Mouse (Mus musculus) megakaryocyte, embryonic 14.5 days (primary cell): ENCODE results near the gene Utp20.

Source experiments
- FLI1 ChIP-seq: IDR thresholded peaks from 2 replicates; pipeline ENCODE4 v1.6.1; 2012; ENCODE audit warnings: low read length, inconsistent platforms, mixed read lengths
- GATA1 ChIP-seq: IDR thresholded peaks from 3 replicates; pipeline ENCODE4 v1.6.1; 2012; ENCODE audit warnings: mixed read lengths, low read length, inconsistent platforms, borderline replicate concordance

- TF ChIP-seq GATA1 (no peak), FLI1 (no peak)
These were observed 114.2 kb downstream of the Utp20 start for GRCm38 (mm10) chr10:88712359-88712758.
